Mouse (Mus musculus) brain, embryonic 14.5 days (tissue): Measurements from ENCODE around the gene Nt5e.

ENCODE experiments used
- CTCF ChIP-seq: fragments of 200-500 bp; IDR thresholded peaks from 2 replicates; pipeline ENCODE4 v1.5.1; 2012; ENCODE audit warnings: inconsistent platforms, mild to moderate bottlenecking, moderate library complexity, borderline replicate concordance; ENCODE audit not compliant: insufficient read depth, insufficient read length; ENCODE audit errors: extremely low read depth
- POLR2A ChIP-seq: fragments of 200-500 bp; IDR thresholded peaks from 2 replicates; pipeline ENCODE4 v1.6.1; 2012; ENCODE audit warnings: mild to moderate bottlenecking, inconsistent platforms, borderline replicate concordance; ENCODE audit not compliant: poor library complexity, insufficient read depth, insufficient read length, severe bottlenecking; ENCODE audit errors: extremely low read depth

DNA sequence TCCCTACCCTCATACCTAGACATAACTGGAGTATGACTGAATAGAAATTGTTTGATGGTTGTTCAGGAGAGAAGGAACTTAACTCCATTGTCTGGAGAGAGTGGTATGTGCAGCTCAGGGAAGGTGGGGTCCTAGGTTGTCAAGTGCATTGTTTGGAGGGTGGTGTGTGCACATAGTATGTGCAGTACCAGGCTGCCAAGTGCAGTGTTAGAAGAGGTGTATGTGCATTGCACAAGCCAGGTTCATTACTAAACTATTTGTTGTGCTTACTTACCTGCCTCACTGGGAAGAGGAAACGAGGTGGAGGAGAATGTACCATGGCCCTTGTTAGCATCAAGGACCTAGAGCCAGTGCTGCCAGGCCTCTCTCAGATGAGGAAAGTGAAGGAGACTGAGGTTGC is 23.3 kb downstream of the Nt5e start:
- no peak for TF ChIP-seq CTCF
- TF ChIP-seq POLR2A, result no peak
